Comparison of ENCODE assay signal across 8 mouse cellular contexts in the genomic region with DNA sequence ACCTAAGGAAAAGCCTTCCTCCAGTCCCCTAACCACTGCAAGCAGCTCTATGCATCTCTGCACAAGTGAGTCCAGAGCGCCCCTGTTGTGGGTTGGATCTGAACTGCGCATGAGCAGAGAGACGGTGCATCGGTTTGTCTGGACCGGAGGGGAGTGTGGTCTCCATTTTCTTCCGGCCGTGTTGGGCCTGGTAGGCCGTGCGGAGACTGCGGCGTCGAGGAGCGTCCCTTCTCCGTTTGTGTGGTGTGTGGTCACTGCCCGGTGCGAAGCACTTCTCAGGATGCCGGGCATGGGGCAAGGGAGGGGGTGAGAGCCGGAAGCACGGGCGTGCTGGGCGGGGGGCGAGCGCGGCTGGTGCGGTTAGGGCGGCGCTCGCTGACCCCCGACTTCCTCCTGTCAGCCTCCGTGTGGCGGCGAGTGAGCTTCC. TPM values are rescaled to one million over a fixed set of nuclear protein-coding genes. Genes with fewer than 3 reads are reported as not detected.
A peak's percentile ranks its signal among the peaks of the same experiment; 100 is the strongest.
DNase-seq lines count a peak whose midpoint lies in the region; ATAC-seq and TF ChIP-seq lines count a peak whose summit lies in the region.
"Not testable (repeated sequence)": the region's sequence is repeated elsewhere in the genome, so short reads cannot be mapped to it uniquely, and the experiment has no call there.

A gene (plus strand): TSS at position 124 of the 427 bp plus-strand sequence.

- CTCF ChIA-PET in Patski (lab: Charles Lee) = not testable (repeated sequence)

- H3K4me1 ChIP-seq in hindbrain, embryonic 12.5 days; lung, postnatal 0 days (ENCODE audit: insufficient read depth, low read depth, low read length): not testable (repeated sequence)

- POLR2A ChIA-PET in Patski (lab: Charles Lee) = not testable (repeated sequence)

- WGBS in hindbrain, embryonic 12.5 days = 6% methylated on average over 17 of the region's 32 CpGs
- WGBS in lung, postnatal 0 days = 2% methylated on average over 17 of the region's 32 CpGs

- in situ Hi-C loops in Patski (cut with MboI; ENCODE audit: low pct_unique_long_range_greater_than_20kb) = not testable (repeated sequence)

- not testable (repeated sequence) for H3K27me3 ChIP-seq in Patski; hindbrain, embryonic 12.5 days; lung, postnatal 0 days (replicated peaks; ENCODE audit: insufficient read depth, low read length)

- H3K27ac ChIP-seq in hindbrain, embryonic 12.5 days = peak within 1 kb of the TSS; percentile 72
- H3K27ac ChIP-seq in lung, postnatal 0 days (ENCODE audit: low read length) = not testable (repeated sequence)

- not testable (repeated sequence) for TF ChIP-seq EP300 in lung, postnatal 0 days (IDR thresholded peaks at IDR 0.05)

- not testable (repeated sequence) for H3K9me3 ChIP-seq in hindbrain, embryonic 12.5 days (replicated peaks); lung, postnatal 0 days (ENCODE audit: low read length)

- H3K4me2 ChIP-seq in hindbrain, embryonic 12.5 days (replicated peaks) = peak within 1 kb of the TSS; percentile 47
- H3K4me2 ChIP-seq in lung, postnatal 0 days (replicated peaks; ENCODE audit: low read depth, low read length) = peak within 1 kb of the TSS; percentile 46

- ATAC-seq in Patski = peak; percentile 95
- ATAC-seq in hindbrain, embryonic 12.5 days (ENCODE audit: low FRiP score) = peak; percentile 100
- ATAC-seq in lung, postnatal 0 days = peak; percentile 99

- TF ChIP-seq CTCF in Patski (IDR thresholded peaks at IDR 0.05) = not testable (repeated sequence)
- 0 out of 2 replicates have a peak, but pooled peaks have one; percentile 26 for TF ChIP-seq CTCF in lung, postnatal 0 days (IDR thresholded peaks at IDR 0.05)

- H3K36me3 ChIP-seq in hindbrain, embryonic 12.5 days; lung, postnatal 0 days (ENCODE audit: insufficient read depth, low read length): not testable (repeated sequence)

- peak; percentile 20 for DNase-seq in Patski (ENCODE audit: low read depth, low spot score)
- DNase-seq in cerebellum, postnatal 14 days = peak; percentile 82 to 87
- DNase-seq in frontal cortex, postnatal 14 days (ENCODE audit: low spot score in 2 of 2) = peak; percentile 75 to 77
- DNase-seq in layer of hippocampus, postnatal 10 days (ENCODE audit: low spot score in 2 of 2) = peak; percentile 76 to 86
- peak; percentile 94 for DNase-seq in lung, postnatal 0 days (ENCODE audit: low spot score)
- DNase-seq in ovary, postnatal 10 days (ENCODE audit: low spot score) = peak; percentile 60
- DNase-seq in thymus, postnatal 0 days (ENCODE audit: low spot score) = peak; percentile 81

- peak within 1 kb of the TSS; percentile 47 for H3K9ac ChIP-seq in hindbrain, embryonic 12.5 days
- H3K9ac ChIP-seq in lung, postnatal 0 days (replicated peaks; ENCODE audit: low read depth) = 0 out of 2 replicates have a peak within 1 kb of the TSS, but pooled peaks have one; percentile 46

- H3K4me3 ChIP-seq in hindbrain, embryonic 12.5 days = peak within 1 kb of the TSS; percentile 39
- peak within 1 kb of the TSS; percentile 35 for H3K4me3 ChIP-seq in lung, postnatal 0 days (ENCODE audit: low read depth, low read length)

RNA-seq across cellular contexts. Expression of the gene that starts here (rescaled TPM):
- polyA plus RNA-seq in Patski (2021) = 9.8 TPM
- polyA plus RNA-seq in hindbrain, embryonic 12.5 days (2016; fragmentation: Nextera tagmentation; extraction: Ambion mirVana) = 9.7 and 9.9 TPM in 2 replicates
- 10 to 100 TPM; 17.5 to 22.2 TPM for total RNA-seq in layer of hippocampus, postnatal 10 days (2021)
- polyA plus RNA-seq in lung, postnatal 0 days (2015; fragmentation: Nextera tagmentation; extraction: Ambion mirVana) = 2.4 and 3.7 TPM in 2 replicates
- polyA plus RNA-seq in thymus, postnatal 0 days (2015; fragmentation: Nextera tagmentation; extraction: Ambion mirVana) = 6.5 and 7.7 TPM in 2 replicates

Comparison
In these comparisons a context has a peak if more than half of its experiments do, and no peak if none do; other contexts are left out.
1. DNase-seq: peak in every context shown above with its lines; median percentile 94 in lung, postnatal 0 days; 84 in cerebellum, postnatal 14 days; 81 in layer of hippocampus, postnatal 10 days; 81 in thymus, postnatal 0 days; 76 in frontal cortex, postnatal 14 days; 60 in ovary, postnatal 10 days; 20 in Patski.